Mouse (Mus musculus) heart, postnatal 10 days (tissue): ENCODE measurements around the gene Ubtd2. TPM values are rescaled to one million over a fixed set of nuclear protein-coding genes. Genes with fewer than 3 reads are reported as not detected.
"Not testable (repeated sequence)": the region's sequence is repeated elsewhere in the genome, so short reads cannot be mapped to it uniquely, and the experiment has no call there.

ENCODE experiments used
- DNase-seq, 2 experiments: peaks; one replicate each; pipeline ENCODE4 v3.0.0; 2021
- intact Hi-C: fragments of 180-260 bp; cut with DNase I; formaldehyde crosslinking; loops from one replicate; pipeline ENCODE4 v1.15.1; 2025
- total RNA-seq, 2 experiments: library from RNA; stranded (reverse); gene quantifications; 2 replicates each; pipeline ENCODE4 v1.2.3; 2021

Gene Ubtd2
- total RNA-seq, 2 experiments from 2014 or later: 18.1 to 19.8 TPM

- DNase-seq: no peak
- intact Hi-C loops: no loop called here
Measured at GRCm38 (mm10) chr11:32510930-32511329, 55.8 kb downstream of the Ubtd2 start.

DNA sequence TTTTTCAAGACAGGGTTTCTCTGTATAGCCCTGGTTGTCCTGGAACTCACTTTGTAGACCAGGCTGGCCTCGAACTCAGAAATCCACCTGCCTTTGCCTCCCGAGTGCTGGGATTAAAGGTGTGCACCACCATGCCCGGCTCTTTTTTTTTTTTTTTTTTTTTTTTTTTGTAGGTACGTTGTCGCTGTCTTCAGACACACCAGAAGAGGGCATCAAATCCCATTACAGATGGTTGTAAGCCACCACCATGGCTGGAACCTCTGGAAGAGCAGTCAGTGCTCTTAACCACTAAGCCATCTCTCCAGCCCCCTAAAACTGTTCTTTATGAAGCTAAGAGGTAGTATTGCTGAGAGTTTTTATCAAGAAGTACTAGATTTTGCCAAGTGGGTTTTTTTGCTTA lies 59.7 kb downstream of the Ubtd2 start:
- intact Hi-C loops, DNase-seq: not testable (repeated sequence)

DNA sequence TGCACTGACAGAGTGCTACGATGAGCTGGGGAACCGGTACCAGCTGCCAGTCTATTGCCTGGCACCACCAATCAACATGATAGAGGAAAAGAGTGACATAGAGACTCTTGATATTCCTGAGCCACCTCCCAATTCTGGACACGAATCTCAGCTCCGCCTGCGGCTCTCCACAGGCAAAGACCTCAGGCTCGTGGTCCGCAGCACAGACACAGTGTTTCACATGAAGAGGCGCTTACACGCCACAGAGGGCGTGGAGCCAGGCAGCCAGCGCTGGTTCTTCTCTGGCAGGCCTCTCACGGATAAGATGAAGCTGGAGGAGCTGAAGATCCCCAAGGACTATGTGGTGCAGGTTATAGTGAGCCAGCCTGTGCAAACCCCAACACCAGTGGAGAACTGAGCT lies 60.9 kb downstream of the Ubtd2 start:
- DNase-seq: no peak
- intact Hi-C loops: no loop called here

- intact Hi-C loops: no loop called here
- DNase-seq: no peak
Measured at GRCm38 (mm10) chr11:32516916-32517712, 61.9 kb downstream of the Ubtd2 start.

- no peak for DNase-seq
- intact Hi-C loops: no loop called here
Measured at GRCm38 (mm10) chr11:32518770-32519169, 63.6 kb downstream of the Ubtd2 start.

- no peak for DNase-seq
- intact Hi-C loops: no loop called here
Measured at GRCm38 (mm10) chr11:32519354-32519753, 64.2 kb downstream of the Ubtd2 start.

- intact Hi-C loops: loop anchor here (10.0 kb wide), 1 partner anchor 184 kb away; no protein-coding TSS in a partner anchor
- DNase-seq: no peak
Measured at GRCm38 (mm10) chr11:32521246-32521645, 66.1 kb downstream of the Ubtd2 start.

DNA sequence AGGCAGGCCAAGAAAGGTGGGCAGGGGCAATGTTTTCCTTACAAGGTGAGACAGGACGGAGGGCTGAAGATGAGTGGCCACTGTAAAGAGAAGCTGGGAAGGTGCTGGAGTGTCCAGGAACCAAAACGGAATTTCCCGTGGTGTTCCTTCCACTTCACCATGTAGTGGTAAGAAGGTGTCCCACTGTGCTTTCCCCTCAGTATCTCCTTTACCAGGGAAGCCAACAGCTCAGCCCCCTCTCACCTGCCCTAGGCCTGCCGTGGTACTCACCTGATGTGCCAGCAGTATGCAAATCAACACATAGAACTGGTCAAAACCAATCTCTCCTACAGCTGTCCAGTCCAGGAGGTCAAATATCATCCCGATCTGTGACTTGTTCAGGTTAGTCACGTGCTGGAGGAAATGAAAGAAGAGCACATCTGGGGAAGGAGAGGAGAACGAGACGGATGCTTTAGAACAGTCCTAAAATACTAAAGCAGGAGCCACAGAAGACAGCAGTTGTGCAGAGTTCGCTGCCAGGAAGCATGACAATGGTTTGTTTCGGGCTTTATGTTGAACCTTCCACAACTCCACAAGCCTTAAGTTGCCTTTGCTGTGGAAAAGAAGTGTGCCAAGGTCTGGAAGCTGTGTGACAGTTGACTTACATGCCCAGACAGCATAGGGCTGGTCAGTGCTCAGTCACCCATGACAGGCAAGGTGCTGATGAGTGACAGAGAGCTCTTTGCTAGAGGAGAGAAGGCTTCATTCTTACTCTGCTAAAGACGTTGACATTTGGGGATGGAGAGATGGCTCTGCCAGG lies 69.2 kb downstream of the Ubtd2 start:
- intact Hi-C loops: loop anchor here (10.0 kb wide), 1 partner anchor 180 kb away; no protein-coding TSS in a partner anchor
- no peak for DNase-seq

DNA sequence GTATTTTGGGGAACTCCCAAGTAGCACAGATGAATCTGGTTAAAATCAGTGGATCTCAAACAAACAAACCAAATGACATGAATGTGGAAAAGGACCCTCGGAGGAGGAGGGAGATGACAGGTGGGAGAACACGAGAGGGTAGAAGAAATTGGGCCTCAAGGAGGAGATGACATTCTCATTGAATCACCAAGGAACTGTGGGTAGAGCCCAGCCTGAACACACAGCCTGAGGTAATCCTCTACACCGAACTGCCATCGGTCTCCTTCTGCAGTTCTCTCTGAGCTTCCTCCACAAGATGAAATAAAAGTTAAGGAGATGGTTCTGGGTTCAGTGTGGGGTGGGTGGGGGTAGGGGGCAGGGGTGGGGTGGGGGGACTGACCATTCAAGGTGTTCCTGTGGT lies 71.8 kb downstream of the Ubtd2 start:
- no peak for DNase-seq
- intact Hi-C loops: loop anchor here (10.0 kb wide), 1 partner anchor 178 kb away; no protein-coding TSS in a partner anchor

DNA sequence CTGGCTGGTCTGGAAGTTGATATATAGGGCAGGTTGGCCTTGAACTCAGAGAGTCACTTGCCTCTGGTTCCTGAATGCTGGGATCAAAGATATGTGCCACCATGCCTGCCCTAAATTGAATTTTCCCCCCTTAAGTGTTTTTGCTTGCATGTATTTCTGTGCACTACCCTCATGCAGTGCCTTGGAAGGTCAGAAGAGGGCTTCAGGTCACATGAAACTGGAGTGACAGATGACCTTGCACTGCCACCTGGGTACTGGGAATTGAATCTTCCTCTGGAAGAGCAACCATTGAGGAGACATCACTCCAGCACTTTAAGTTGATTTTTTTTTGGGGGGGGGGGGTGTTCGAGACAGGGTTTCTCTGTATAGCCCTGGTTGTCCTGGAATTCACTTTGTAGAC lies 75.0 kb downstream of the Ubtd2 start:
- DNase-seq: no peak
- intact Hi-C loops: loop anchor here (2.0 to 5.0 kb wide), 2 partner anchors 59 to 78 kb away; no protein-coding TSS in a partner anchor

- peak in 1 of 2 experiments; percentile 16 for DNase-seq
- intact Hi-C loops: loop anchor here (2.0 to 5.0 kb wide), 2 partner anchors 57 to 80 kb away; no protein-coding TSS in a partner anchor
Measured at GRCm38 (mm10) chr11:32531871-32532764, 76.9 kb downstream of the Ubtd2 start, which contains the start of gene Efcab9. Gene Efcab9 (minus strand): TSS chr11:32532081.

DNA sequence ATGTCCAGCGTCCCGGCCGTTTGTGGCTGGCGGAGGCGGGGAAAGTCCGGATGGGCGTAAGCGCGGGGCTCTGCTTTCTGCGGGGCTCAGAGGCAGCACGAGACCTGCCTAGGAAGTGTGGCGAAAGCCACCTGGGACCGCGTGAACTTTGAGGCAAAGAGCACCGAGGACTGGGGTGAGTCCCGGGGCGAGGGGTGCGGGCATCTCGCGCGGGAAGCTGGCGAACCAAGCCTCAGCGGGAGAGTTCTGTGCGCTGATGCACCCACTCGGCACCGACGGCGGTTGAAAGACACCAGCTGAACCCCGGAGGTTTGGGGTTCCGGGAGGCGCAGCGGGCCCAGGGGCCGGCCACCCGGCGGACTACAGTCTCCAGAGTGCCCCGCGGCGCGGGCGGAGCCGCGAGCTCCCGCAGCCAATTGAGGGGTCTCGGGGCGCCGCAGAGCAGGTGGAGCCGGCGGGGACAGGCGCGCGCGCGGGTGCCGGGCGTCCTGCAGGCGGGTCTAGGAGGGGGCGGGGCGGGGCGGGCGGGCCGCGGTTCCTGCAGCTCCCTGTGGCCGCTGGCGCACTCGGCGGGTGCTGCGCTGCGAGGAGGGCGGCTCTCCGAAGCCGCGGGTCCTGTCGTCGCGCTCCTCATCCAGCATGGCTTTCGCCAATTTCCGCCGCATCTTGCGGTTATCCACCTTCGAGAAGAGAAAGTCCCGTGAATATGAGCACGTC lies 77.8 kb downstream of the Ubtd2 start, which contains the start of gene Stk10:
Gene Stk10, plus strand, starts transcription at position 541 of the 717 bp plus-strand sequence.
- intact Hi-C loops: loop anchor here (5.0 kb wide), 1 partner anchor 81 kb away; no protein-coding TSS in a partner anchor
- DNase-seq: peak; percentile 89 to 92

GRCm38 (mm10) chr11:32533482-32534261 lies 78.5 kb downstream of the Ubtd2 start:
- intact Hi-C loops: loop anchor here (2.0 to 5.0 kb wide), 3 partner anchors 17 to 81 kb away; no protein-coding TSS in a partner anchor
- DNase-seq: peak; percentile 43 to 57

GRCm38 (mm10) chr11:32534453-32535075 lies 79.4 kb downstream of the Ubtd2 start:
- intact Hi-C loops: loop anchor here (2.0 to 5.0 kb wide), 3 partner anchors 16 to 82 kb away; no protein-coding TSS in a partner anchor
- DNase-seq: no peak

- intact Hi-C loops: loop anchor here (2.0 kb wide), 2 partner anchors 15 to 29 kb away; no protein-coding TSS in a partner anchor
- no peak for DNase-seq
Measured at GRCm38 (mm10) chr11:32535646-32536045, 80.5 kb downstream of the Ubtd2 start.

DNA sequence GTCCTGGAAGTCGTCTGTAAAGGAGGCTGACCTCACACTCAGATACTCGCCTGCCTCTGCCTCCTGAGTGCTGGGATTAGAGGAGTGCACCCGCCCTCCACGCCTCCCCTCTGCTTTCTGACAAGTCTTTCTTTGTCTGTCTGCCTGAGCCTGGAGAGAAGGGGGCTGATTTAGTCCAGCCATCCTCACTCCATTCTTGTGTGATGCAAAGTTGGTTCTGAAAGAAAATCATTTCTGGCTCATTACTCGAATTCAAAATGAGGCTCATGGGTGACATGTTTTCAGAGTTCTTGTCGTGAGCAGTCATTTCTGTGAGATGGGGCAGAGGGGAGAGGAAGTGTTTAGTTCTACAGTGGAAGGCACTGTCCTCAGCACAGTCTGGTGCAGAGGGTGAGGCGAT lies 81.8 kb downstream of the Ubtd2 start:
- intact Hi-C loops: no loop called here
- DNase-seq: no peak

GRCm38 (mm10) chr11:32538435-32538834 lies 83.3 kb downstream of the Ubtd2 start:
- intact Hi-C loops: no loop called here
- DNase-seq: peak; percentile 50 to 51

DNA sequence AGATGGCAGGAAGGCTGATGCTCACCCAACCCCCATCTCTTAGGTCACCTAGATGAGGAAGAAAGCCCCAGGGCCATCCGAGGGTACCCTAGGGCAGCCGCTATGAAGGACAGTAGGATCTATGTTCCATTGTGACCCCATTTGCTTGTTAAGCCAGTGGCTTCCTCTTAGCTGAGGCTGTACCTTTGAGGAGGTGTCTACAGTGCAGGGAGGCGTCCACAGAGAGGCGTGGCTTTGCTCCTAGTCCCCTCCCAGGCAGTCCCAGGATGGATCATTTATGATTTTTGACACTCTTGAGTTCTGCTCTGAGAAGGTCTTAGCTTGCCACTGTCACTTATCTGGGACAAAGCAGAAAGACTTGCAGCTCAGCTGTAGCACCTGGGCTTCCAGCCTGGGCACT lies 83.7 kb downstream of the Ubtd2 start:
- no peak for DNase-seq
- intact Hi-C loops: no loop called here
